Mouse (Mus musculus): ENCODE results near the gene Ippk. TPM values are rescaled to one million over a fixed set of nuclear protein-coding genes. Genes with fewer than 3 reads are reported as not detected.

Gene Ippk
- polyA plus RNA-seq, 1 experiment from 2014 or later, result 15.1 TPM

- peaks cover 40% of the 10 kb centered on the region for H3K36me3 ChIP-seq
- H3K27me3 ChIP-seq, result no peaks in the 10 kb centered on the region
- H3K27ac ChIP-seq, result no peak overlapping the region
- H3K9ac ChIP-seq, result no peak overlapping the region
- no peak overlapping the region for H3K4me3 ChIP-seq
- WGBS, result 83% methylated on average over 2 of the region's 2 CpGs
- no peaks in the 10 kb centered on the region for H3K9me3 ChIP-seq
- no peak for ATAC-seq (ENCODE audit: borderline replicate concordance, extremely low read depth, low FRiP score, low TSS enrichment)
- no peak overlapping the region for H3K4me2 ChIP-seq
- 0 out of 2 replicates have a peak, but pooled peaks cover 7% of the 10 kb centered on the region for H3K4me1 ChIP-seq
These were observed 12.4 kb downstream of the Ippk start for GRCm38 (mm10) chr13:49433268-49434029.

DNA sequence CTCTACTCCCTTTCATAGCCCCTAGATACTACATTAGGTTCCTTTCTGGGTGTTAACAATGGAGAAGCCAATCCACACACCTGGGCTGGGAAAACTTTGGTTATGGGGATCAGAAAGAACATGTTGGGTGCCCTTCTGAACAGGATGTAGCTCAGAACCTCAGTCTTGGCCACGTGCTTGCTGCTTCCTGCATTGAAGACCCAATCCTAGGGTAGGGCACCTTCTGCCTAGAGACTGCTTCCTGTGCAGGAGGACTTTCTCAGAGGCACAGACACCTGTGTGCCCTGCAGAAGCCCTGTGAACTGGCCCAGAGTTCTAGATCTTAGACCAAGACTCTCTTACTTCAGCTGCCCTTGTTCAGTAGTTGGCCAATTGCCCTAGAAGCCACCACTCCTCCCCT lies 14.7 kb downstream of the Ippk start:
- ATAC-seq (ENCODE audit: borderline replicate concordance, extremely low read depth, low FRiP score, low TSS enrichment), result no peak
- Histone ChIP-seq H3K4me3 (no peak overlapping the region), H3K27ac (no peak overlapping the region), H3K4me2 (no peak overlapping the region), H3K4me1 (0 out of 2 replicates have a peak, but pooled peaks cover 2% of the 10 kb centered on the region), H3K36me3 (peaks cover 40% of the 10 kb centered on the region), H3K27me3 (no peaks in the 10 kb centered on the region), H3K9me3 (no peaks in the 10 kb centered on the region), H3K9ac (no peak overlapping the region)
- WGBS, result 80% methylated on average over 1 of the region's 1 CpGs

DNA sequence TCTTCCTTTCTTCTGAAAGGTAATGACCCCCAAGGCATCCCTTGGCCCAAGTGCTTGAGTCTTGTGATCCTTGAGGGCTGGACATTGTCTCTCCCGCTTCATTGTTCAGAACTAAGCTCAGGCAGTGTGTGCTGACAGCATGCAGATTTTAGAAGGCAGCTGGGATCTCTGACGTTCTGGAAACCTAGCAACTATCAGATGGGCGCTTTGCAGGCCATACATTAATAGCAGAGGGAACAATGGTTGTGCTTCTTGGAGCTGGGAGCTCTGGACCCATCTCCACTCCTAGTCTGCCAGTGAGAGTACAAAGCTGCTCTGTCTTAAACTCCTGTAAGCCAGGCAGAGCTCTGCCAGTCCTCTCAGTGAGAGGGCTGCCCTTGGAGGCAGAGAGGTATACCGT lies 15.1 kb downstream of the Ippk start:
- Histone ChIP-seq H3K36me3 (peaks cover 40% of the 10 kb centered on the region), H3K4me1 (0 out of 2 replicates have a peak, but pooled peaks cover 2% of the 10 kb centered on the region), H3K9me3 (no peaks in the 10 kb centered on the region), H3K4me2 (no peak overlapping the region), H3K27me3 (no peaks in the 10 kb centered on the region), H3K9ac (no peak overlapping the region), H3K4me3 (no peak overlapping the region), H3K27ac (no peak overlapping the region)
- WGBS, result 63% methylated on average over 4 of the region's 4 CpGs
- ATAC-seq (ENCODE audit: borderline replicate concordance, extremely low read depth, low FRiP score, low TSS enrichment), result no peak

DNA sequence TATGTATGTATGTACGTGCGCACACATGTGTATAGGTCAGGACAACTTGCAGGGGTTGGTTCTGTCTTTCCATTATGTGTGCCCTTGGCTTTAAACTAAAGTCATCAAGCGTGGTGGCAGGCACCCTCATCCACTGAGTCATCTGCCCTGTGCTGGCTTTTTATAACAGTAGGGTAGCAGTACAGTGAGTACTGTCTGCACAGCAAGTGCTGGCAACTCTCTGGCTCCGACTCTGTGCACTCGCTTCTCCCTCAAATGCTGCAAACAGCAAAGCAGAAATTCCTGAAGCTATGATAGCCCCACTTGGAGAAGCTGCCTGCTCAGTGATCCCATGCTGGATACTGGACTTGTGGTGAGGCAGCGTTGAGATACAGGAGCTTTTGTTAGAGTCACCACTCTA lies 23.4 kb downstream of the Ippk start:
- WGBS, result 92% methylated on average over 6 of the region's 6 CpGs
- Histone ChIP-seq H3K27me3 (no peaks in the 10 kb centered on the region), H3K9me3 (no peaks in the 10 kb centered on the region), H3K4me3 (no peak overlapping the region), H3K4me1 (0 out of 2 replicates have a peak, but pooled peaks cover 2% of the 10 kb centered on the region), H3K36me3 (peaks cover 37% of the 10 kb centered on the region), H3K9ac (no peak overlapping the region), H3K27ac (no peak overlapping the region), H3K4me2 (no peak overlapping the region)
- ATAC-seq (ENCODE audit: borderline replicate concordance, extremely low read depth, low FRiP score, low TSS enrichment), result no peak

GRCm38 (mm10) chr13:49449318-49449749 lies 28.3 kb downstream of the Ippk start:
- 32% methylated on average over 5 of the region's 5 CpGs for WGBS
- no peak overlapping the region for H3K9ac ChIP-seq
- ATAC-seq (ENCODE audit: borderline replicate concordance, extremely low read depth, low FRiP score, low TSS enrichment), result peak; percentile 67; the same call in 1 of the 2 replicates
- H3K4me1 ChIP-seq, result no peaks in the 10 kb centered on the region
- H3K4me3 ChIP-seq, result no peak overlapping the region
- H3K27ac ChIP-seq, result no peak overlapping the region
- no peak overlapping the region for H3K4me2 ChIP-seq
- peaks cover 38% of the 10 kb centered on the region for H3K36me3 ChIP-seq
- no peaks in the 10 kb centered on the region for H3K27me3 ChIP-seq
- H3K9me3 ChIP-seq, result no peaks in the 10 kb centered on the region

DNA sequence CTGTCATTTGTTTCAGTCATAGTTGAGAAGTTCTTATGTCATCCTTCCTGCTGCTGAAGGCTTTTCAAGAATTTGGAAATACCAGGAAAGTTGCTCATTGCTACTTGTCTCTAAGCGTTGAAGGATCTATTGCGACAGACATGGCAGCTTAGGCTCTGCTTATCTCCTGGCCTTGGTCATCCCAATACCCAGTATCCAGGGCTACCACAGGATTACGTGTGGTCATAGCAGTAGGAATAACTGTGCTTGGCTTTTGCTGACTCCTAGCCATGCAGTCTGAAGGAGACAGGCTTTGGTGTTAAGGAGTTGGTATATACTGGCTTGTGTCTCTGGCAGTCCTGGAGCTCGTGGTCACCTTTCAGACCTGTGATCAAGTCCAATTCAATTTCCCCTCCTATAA lies 39.2 kb downstream of the Ippk start:
- Histone ChIP-seq H3K27me3 (no peaks in the 10 kb centered on the region), H3K9me3 (no peaks in the 10 kb centered on the region), H3K9ac (no peak overlapping the region), H3K4me2 (no peak overlapping the region), H3K27ac (peak overlapping the region; percentile 72; the same call in 1 of the 2 replicates), H3K4me1 (no peaks in the 10 kb centered on the region), H3K36me3 (peaks cover 37% of the 10 kb centered on the region; the same call in 1 of the 2 replicates), H3K4me3 (no peak overlapping the region)
- 76% methylated on average over 4 of the region's 4 CpGs for WGBS
- no peak for ATAC-seq (ENCODE audit: borderline replicate concordance, extremely low read depth, low FRiP score, low TSS enrichment)

DNA sequence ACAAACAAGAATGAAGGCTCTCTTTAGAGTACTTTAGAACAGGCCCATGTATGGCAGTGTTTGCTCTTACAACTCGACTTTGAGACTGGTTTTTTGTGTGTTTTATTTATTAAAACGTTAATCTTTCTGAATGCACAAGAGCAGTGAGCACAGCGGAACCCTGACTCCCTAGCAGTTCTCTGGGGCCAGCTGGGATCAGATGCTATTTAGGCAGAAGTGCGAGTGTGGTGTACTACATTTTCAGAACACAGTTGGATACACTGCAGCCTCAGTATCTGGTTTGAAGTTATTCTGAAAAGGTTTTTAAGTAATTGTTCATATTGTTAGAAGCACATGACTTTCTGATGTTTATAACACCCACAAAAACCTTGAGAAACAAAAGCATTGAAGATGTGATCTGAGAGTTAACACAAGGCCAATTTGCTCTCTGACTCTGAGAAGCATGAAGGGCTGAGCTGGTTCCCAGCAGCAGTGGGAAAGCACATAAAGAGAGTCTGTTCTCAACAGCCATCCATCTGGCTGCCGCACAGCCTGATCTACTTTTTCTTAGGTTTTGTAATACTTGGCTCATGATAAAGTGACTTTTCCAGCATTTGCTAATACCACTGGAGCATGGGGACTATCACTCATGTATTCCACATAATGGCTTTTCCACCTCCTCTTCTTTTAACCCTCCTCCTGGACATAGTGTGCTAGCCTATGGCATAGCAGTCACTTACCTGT lies 39.8 kb downstream of the Ippk start:
- Histone ChIP-seq H3K4me2 (no peak overlapping the region), H3K4me3 (no peak overlapping the region), H3K27me3 (no peaks in the 10 kb centered on the region), H3K9me3 (no peaks in the 10 kb centered on the region), H3K9ac (no peak overlapping the region), H3K36me3 (peaks cover 36% of the 10 kb centered on the region; the same call in 1 of the 2 replicates), H3K27ac (peak overlapping the region; percentile 72), H3K4me1 (no peaks in the 10 kb centered on the region)
- 71% methylated on average over 5 of the region's 5 CpGs for WGBS
- ATAC-seq (ENCODE audit: borderline replicate concordance, extremely low read depth, low FRiP score, low TSS enrichment), result peak; percentile 35; the same call in 1 of the 2 replicates

GRCm38 (mm10) chr13:49461458-49462132 lies 40.5 kb downstream of the Ippk start:
- peak overlapping the region; percentile 72 for H3K27ac ChIP-seq
- WGBS, result 72% methylated on average over 15 of the region's 15 CpGs
- no peaks in the 10 kb centered on the region for H3K4me1 ChIP-seq
- peaks cover 36% of the 10 kb centered on the region; the same call in 1 of the 2 replicates for H3K36me3 ChIP-seq
- H3K27me3 ChIP-seq, result no peaks in the 10 kb centered on the region
- no peaks in the 10 kb centered on the region for H3K9me3 ChIP-seq
- no peak overlapping the region for H3K4me3 ChIP-seq
- H3K4me2 ChIP-seq, result no peak overlapping the region
- no peak overlapping the region for H3K9ac ChIP-seq
- ATAC-seq (ENCODE audit: borderline replicate concordance, extremely low read depth, low FRiP score, low TSS enrichment), result peak; percentile 64; the same call in 1 of the 2 replicates

- H3K4me3 ChIP-seq, result no peak overlapping the region
- no peak overlapping the region for H3K27ac ChIP-seq
- ATAC-seq (ENCODE audit: borderline replicate concordance, extremely low read depth, low FRiP score, low TSS enrichment), result no peak
- no peaks in the 10 kb centered on the region for H3K27me3 ChIP-seq
- 91% methylated on average over 2 of the region's 2 CpGs for WGBS
- no peaks in the 10 kb centered on the region for H3K4me1 ChIP-seq
- no peaks in the 10 kb centered on the region for H3K9me3 ChIP-seq
- no peak overlapping the region for H3K9ac ChIP-seq
- H3K4me2 ChIP-seq, result no peak overlapping the region
- H3K36me3 ChIP-seq, result peaks cover 33% of the 10 kb centered on the region; the same call in 1 of the 2 replicates
These were observed 41.9 kb downstream of the Ippk start for GRCm38 (mm10) chr13:49462921-49463320.

DNA sequence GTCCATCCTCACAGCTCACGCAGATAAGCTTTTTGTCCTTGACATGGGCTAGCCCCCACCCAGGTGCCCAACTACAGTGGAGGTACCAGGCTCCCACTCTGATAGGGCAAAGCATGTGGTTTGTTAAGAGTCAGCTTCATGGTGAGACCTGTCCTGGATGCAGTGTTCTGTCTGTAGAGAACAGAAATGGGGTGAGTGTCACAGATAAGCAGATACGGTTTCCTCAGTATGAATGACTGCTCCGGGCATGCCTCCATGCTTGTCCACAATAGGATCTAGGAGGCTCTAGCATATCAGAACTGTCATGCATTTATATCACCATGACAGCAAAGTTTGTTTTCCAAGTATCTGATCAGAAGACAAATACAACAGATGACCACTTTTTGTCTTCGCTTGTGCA lies 44.8 kb downstream of the Ippk start:
- Histone ChIP-seq H3K4me3 (no peak overlapping the region), H3K27me3 (no peaks in the 10 kb centered on the region), H3K4me2 (no peak overlapping the region), H3K27ac (peak overlapping the region; percentile 71; the same call in 1 of the 2 replicates), H3K36me3 (peaks cover 24% of the 10 kb centered on the region; the same call in 1 of the 2 replicates), H3K4me1 (peaks cover 4% of the 10 kb centered on the region; the same call in 1 of the 2 replicates), H3K9ac (no peak overlapping the region), H3K9me3 (no peaks in the 10 kb centered on the region)
- ATAC-seq (ENCODE audit: borderline replicate concordance, extremely low read depth, low FRiP score, low TSS enrichment), result no peak
- WGBS, result 93% methylated on average over 4 of the region's 4 CpGs

- Histone ChIP-seq H3K9ac (no peak overlapping the region), H3K36me3 (peaks cover 20% of the 10 kb centered on the region; the same call in 1 of the 2 replicates), H3K27ac (peak overlapping the region; percentile 71), H3K4me2 (no peak overlapping the region), H3K9me3 (no peaks in the 10 kb centered on the region), H3K4me3 (no peak overlapping the region), H3K27me3 (no peaks in the 10 kb centered on the region), H3K4me1 (peaks cover 10% of the 10 kb centered on the region; the same call in 1 of the 2 replicates)
- 68% methylated on average over 11 of the region's 11 CpGs for WGBS
- ATAC-seq (ENCODE audit: borderline replicate concordance, extremely low read depth, low FRiP score, low TSS enrichment), result no peak
These were observed 45.5 kb downstream of the Ippk start for GRCm38 (mm10) chr13:49466393-49467075.
